Mouse (Mus musculus) frontal cortex, postnatal 14 days (tissue): ENCODE measurements around the gene Raver1.

ENCODE experiments used
- DNase-seq, 2 experiments: peaks; one replicate each; pipeline ENCODE4 v3.0.0; 2022; ENCODE audit warnings: low spot score in 2 of 2

Gene Raver1

GRCm38 (mm10) chr9:21041308-21041707, 50.5 kb downstream of the Raver1 start:
- peak; percentile 61 to 80 for DNase-seq

GRCm38 (mm10) chr9:21039779-21040178, 52.0 kb downstream of the Raver1 start:
- no peak for DNase-seq

GRCm38 (mm10) chr9:21037481-21037891, 54.3 kb downstream of the Raver1 start:
- no peak for DNase-seq

GRCm38 (mm10) chr9:21036666-21037065, 55.1 kb downstream of the Raver1 start:
- no peak for DNase-seq

GRCm38 (mm10) chr9:21036161-21036560, 55.6 kb downstream of the Raver1 start:
- DNase-seq, result no peak

- DNase-seq, result no peak
Measured at GRCm38 (mm10) chr9:21035586-21035985, 56.2 kb downstream of the Raver1 start.

- DNase-seq, result no peak
Measured at GRCm38 (mm10) chr9:21034481-21035085, 57.2 kb downstream of the Raver1 start.

- DNase-seq, result peak in 1 of 2 experiments; percentile 64
Measured at GRCm38 (mm10) chr9:21033136-21033535, 58.7 kb downstream of the Raver1 start.

- DNase-seq, result no peak
Measured at GRCm38 (mm10) chr9:21032491-21032890, 59.3 kb downstream of the Raver1 start.

GRCm38 (mm10) chr9:21031896-21032351, 59.9 kb downstream of the Raver1 start, which contains the start of gene Icam5:
Gene Icam5, plus strand, starts transcription at chr9:21032073.
- peak; percentile 83 to 84 for DNase-seq

GRCm38 (mm10) chr9:21031251-21031895, 60.4 kb downstream of the Raver1 start:
- DNase-seq, result peak; percentile 70 to 80

GRCm38 (mm10) chr9:21030781-21031250, 61.0 kb downstream of the Raver1 start:
- peak; percentile 77 to 79 for DNase-seq

- DNase-seq, result no peak
Measured at GRCm38 (mm10) chr9:21030055-21030600, 61.7 kb downstream of the Raver1 start.

- peak; percentile 57 to 71 for DNase-seq
Measured at GRCm38 (mm10) chr9:21029291-21030054, 62.3 kb downstream of the Raver1 start, which contains the start of gene Icam4. Gene Icam4, plus strand, starts transcription at chr9:21029373.

- no peak for DNase-seq
Measured at GRCm38 (mm10) chr9:21028560-21029110, 63.2 kb downstream of the Raver1 start.

- DNase-seq, result no peak
Measured at GRCm38 (mm10) chr9:21027774-21028290, 64.0 kb downstream of the Raver1 start.

GRCm38 (mm10) chr9:21026849-21027248, 65.0 kb downstream of the Raver1 start:
- DNase-seq, result no peak

GRCm38 (mm10) chr9:21025258-21025810, 66.5 kb downstream of the Raver1 start:
- no peak for DNase-seq
